Mouse (Mus musculus): ENCODE data around the gene Serpinh1.
A peak's percentile ranks its signal among the peaks of the same experiment; 100 is the strongest.

Gene Serpinh1

GRCm38 (mm10) chr7:99352526-99353400 lies at the start of gene Serpinh1:
TSS of gene Serpinh1 (minus strand) at chr7:99353239.
- DNase-seq (ENCODE audit: low spot score in 2 of 2), result peak in 1 of 2 experiments; percentile 37

- no peak for DNase-seq (ENCODE audit: low spot score in 2 of 2)
Observed at GRCm38 (mm10) chr7:99402477-99402876, 49.4 kb upstream of the Serpinh1 start.

DNA sequence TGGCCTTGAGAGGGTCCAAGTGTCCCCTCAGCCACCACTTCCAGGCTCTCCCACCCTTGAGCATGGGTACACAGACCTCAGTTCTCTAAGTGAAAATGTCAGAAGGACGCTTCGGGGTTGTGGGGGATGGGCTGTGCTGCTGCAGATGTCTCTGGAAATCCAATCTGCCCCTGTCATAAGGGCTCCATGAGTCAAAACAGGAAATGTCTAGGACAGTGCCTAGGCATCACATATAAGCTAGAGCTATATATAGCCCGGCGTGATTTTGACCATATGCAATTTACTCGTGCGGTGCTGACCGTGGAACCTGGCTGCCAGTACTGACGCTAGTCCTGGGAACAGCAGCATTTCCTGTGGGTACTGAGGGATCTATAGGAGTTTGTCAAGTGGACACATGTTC lies 48.3 kb upstream of the Serpinh1 start:
- no peak for DNase-seq (ENCODE audit: low spot score in 2 of 2)

- DNase-seq (ENCODE audit: low spot score in 2 of 2), result no peak
Observed at GRCm38 (mm10) chr7:99396994-99397659, 44.1 kb upstream of the Serpinh1 start.

DNA sequence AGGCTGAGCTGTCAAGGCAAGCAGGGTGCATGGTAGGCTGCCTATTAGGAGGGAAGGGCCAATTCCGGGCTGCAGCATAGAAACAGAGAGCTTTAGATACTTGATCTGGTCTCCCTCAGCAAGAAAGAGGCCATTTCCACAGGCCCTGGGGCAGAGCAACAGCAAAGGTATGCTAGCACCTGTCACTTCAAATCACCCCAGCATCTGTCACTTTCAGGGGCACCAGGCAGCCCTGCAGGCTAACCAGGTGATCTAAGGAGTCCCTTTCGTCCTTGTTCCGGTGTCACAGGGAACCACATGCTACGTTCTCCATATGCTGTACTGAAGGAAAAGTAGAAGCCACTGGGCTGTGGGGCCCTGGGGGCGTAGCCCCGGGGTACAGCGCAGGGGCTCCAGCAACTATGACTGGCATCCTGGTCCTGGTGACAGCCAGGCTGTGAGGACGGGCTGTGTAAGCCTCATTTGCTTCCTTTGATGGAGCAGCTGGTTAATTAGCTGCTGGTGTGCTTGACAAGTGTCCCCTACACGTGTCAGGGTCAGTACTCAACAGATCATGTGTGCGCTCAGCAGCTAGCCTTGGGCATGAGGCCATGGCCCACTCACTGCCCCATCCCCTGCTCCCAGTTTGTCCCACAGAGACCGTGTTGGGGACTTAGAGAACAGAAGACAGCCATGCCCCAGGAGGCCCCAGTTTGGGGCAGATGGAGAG lies 43.0 kb upstream of the Serpinh1 start:
- no peak for DNase-seq (ENCODE audit: low spot score in 2 of 2)

DNA sequence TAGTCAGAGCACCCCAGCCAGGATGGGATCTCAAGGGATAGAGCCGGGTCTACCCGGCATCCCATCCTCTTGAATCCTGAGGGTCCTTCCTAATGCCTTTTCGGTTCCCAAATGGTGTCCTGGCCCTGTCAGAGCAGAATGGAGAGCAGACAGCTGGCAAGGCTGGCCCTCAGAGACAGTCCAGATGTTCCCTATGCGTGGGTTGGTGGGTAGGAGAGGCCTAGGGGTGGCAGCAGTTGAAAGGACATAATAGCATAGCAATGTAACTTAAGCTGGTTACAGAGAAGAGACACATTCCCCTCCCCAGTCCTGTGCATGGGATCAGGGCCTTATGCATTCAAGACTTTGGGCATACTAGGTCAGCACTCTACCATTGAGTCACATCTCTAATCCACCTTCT lies 42.3 kb upstream of the Serpinh1 start:
- DNase-seq (ENCODE audit: low spot score in 2 of 2), result no peak

DNA sequence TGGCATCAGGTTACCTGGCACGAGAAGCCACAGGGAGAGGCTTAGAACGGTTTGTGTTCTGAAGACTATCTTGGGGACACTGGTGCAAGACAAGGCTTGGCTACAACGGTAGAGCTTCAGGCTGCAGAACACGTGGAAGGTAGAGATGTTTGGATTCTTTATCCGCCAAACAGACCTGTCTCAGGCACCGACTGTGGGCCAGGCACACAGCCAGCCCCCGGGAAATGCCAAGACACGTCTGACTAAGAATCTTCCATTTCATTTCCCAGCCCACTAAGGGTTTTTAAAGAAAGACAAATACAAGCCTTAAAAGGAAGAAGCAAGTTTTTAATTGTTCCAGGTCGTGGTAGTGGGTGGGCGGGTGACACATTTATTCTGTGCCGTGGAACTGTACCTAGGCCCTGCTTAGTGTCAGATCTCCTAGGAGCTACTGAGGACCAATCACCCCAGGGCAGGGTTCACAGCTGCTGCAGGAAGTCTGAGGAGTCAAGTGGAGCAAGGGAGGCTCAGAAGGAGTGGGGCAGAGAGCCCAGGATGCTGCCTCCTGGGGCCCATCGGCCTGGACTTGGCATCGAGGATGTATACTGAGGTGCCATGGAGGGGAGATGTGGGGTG lies 40.8 kb upstream of the Serpinh1 start:
- no peak for DNase-seq (ENCODE audit: low spot score in 2 of 2)

- no peak for DNase-seq (ENCODE audit: low spot score in 2 of 2)
Observed at GRCm38 (mm10) chr7:99392696-99393095, 39.7 kb upstream of the Serpinh1 start.

GRCm38 (mm10) chr7:99390559-99390958 lies 37.5 kb upstream of the Serpinh1 start:
- no peak for DNase-seq (ENCODE audit: low spot score in 2 of 2)

DNA sequence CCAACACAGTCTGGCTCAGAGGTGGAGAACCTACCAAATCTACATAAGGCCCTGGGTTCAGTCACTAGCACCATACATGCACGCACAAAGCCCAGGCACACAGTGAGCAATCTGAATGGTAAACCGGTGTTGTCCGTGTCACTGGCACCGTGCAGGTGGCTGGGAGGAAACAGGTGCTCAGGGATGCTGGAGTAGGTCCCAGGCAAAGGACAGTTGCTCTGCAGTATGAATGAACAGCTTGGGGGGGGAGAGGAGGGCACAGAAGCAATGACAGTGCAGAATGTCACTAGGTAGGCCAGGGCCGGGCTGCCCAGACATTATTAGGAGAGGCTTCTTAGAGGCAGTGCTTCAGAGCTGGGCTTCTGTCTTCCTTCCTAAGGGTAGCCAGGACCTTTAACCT lies 34.3 kb upstream of the Serpinh1 start:
- no peak for DNase-seq (ENCODE audit: low spot score in 2 of 2)

DNA sequence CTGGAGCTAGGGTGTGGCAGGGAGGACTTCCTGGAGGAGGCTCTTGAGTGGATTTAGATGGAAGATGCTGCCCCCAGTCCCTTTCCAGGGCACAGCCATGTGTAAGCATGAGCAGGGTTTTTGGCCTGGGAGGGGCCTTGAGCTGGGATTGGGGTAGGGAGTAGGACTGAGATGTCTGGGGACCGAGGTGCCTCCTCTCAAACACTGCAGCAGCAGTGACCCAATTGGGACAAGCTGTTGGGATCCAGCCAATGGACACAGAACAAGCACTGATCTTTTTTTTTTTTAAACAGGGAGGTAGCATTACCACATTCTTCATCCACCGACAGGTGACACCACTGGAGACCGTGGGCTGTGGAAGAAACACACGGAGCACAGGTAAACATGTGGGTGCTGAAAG lies 33.8 kb upstream of the Serpinh1 start:
- no peak for DNase-seq (ENCODE audit: low spot score in 2 of 2)

DNA sequence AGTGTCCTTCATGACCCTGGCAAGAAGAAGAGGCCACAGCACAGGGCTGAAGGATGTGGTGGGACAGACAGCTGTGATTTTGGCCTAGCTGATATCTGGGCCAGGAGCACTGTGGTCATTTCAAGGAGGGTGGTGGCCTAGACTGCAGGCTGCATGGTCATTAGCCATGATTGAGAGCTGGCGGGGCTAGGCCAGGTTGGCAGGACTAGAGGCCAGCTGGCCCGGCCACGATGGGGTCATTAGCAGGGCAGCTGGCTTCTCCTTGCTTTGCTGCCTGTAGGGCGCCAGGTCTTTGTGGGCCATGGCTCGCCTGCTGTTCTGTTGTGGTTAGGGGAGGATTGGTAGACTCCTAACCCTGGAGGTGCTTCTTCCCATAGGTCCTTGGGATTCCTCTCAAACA lies 33.0 kb upstream of the Serpinh1 start:
- no peak for DNase-seq (ENCODE audit: low spot score in 2 of 2)

GRCm38 (mm10) chr7:99384101-99384611 lies 31.1 kb upstream of the Serpinh1 start:
- no peak for DNase-seq (ENCODE audit: low spot score in 2 of 2)

DNA sequence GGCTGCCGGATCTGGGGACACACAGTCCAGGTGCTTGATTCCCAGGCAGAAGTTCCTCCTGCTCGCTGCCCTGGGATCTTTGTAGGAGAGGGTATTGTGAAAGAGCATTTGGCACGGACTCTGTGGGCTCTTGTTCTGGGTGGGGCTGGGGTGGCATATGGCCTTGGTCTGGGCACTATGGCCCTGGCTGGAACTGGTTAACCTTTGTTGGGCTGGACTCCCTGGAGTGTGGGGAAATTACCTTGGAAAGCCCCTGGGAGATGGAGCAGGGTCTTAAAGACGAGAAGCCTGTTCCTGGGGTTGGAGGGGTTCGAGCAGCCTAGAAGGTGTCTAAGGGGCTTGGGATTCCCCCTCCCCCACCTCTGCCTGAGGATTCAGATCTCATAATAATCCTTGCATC lies 30.2 kb upstream of the Serpinh1 start:
- DNase-seq (ENCODE audit: low spot score in 2 of 2), result no peak

GRCm38 (mm10) chr7:99382088-99383000 lies 29.3 kb upstream of the Serpinh1 start:
- peak in 1 of 2 experiments; percentile 23 for DNase-seq (ENCODE audit: low spot score in 2 of 2)

- DNase-seq (ENCODE audit: low spot score in 2 of 2), result peak; percentile 94 to 97
Observed at GRCm38 (mm10) chr7:99381214-99382087, 28.4 kb upstream of the Serpinh1 start, which contains the start of gene Gdpd5. TSS of gene Gdpd5 (plus strand) at chr7:99381414.

DNA sequence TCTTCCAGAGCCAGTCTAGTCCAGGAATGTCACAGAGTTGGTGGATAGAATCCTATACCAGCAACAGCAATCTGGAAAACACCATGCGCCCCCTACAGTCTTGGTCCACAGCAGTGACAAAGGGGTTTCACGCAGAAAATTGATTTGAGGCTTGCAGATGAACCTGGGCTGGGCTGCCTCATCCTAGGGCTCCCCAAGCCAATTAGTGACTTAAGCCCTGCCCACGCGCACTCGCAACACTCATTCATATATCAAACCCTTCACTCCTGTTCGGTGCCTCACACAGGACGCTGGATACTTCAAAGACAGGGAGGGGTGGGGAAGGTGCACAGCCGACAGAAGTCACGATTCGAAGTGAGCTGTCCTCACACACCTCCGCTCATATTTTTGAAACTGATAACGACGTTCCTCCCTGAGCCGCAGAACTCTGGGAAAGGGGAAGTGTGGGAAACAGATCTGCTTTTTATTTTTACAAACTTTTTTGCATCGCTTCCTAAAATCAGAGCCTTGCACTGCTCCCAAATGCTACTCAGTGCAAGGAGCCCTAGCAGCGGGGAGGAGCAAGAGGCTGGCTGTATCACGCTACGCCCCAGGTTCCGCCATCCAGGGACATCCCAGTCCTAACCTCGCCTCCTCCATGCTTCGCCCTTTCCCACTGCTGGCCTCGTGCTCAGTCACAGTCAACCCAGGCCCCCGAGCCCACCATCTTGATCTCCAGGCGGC lies 27.6 kb upstream of the Serpinh1 start:
- peak in 1 of 2 experiments; percentile 30 for DNase-seq (ENCODE audit: low spot score in 2 of 2)

DNA sequence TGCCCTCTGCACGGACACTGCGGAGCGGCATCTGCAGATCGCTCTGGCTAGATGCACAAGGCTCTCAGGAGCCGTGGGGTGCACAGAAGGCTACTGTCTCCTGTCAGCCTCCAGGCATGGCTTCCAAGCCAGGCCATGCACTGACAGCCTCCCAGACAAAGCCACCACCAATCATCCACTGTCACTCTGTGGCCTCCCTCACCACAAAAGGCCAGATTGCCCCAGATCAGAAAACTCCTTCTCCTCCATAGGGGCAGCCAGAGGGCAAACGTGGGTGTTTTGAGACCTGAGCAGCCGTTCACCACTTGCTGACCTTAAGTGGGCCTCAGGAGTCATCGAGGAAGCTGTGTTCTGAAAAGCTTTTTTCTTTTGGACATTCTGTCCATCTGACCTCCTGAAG lies 25.8 kb upstream of the Serpinh1 start:
- DNase-seq (ENCODE audit: low spot score in 2 of 2), result no peak

DNA sequence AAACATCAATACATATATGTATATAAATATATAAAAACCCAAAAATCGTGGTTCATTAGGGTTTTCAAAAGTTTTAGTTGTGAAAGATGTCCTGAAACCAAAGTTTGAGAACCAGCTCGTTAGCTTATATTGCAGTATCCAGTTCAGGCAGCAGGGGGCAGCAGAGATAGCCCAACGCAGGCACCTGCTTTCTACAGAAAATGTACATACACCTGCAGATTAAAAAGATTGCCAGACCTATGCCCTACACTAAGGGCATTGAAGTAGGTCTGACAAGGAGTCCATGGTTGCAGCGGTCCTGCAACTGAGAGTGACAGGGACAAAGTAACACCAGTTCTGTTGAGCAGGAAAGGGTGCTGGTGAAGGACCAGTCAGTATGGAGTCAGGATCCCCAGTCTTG lies 22.4 kb upstream of the Serpinh1 start:
- DNase-seq (ENCODE audit: low spot score in 2 of 2), result peak; percentile 78 to 88
